Comparison of ENCODE assay signal across 14 mouse cellular contexts in the genomic region with DNA sequence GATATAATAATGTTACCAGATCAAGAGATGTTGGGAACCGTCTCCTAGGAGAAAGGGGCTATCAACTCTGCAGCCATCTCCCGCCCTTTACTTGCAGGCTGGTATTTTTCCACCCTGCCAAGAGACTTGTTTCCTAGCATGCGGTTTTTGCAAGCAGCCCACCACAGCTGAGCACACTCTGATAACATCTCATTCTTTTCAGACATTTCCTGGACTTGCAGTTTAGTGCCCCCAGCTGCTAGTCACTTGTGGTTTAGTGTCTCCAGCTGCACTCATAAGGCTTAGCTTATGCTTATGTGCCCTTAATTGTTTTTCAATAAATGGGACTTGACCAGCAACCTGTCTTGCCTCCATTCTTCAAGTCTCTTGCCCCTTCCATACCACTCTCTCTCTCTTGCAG. TPM values are rescaled to one million over a fixed set of nuclear protein-coding genes. Genes with fewer than 3 reads are reported as not detected.
DNase-seq lines count a peak whose midpoint lies in the region; ATAC-seq and TF ChIP-seq lines count a peak whose summit lies in the region.
"Had no signal": no experiment of that assay in that cellular context is flagged by ENCODE, and none has a peak within 500 bp of the region (broad histone marks: within the 10 kb centered on the region; RNA-seq: fewer than 3 reads in every experiment).

No protein-coding gene starts in this region.

- DNase-seq in gastrocnemius, postnatal 25 days = peak; percentile 9
- DNase-seq in gastrocnemius, postnatal 4 days (ENCODE audit: low spot score in 2 of 2) = no peak
- DNase-seq in spleen, postnatal 36 days (ENCODE audit: low spot score in 2 of 2) = peak; percentile 9 to 13
- no peak for DNase-seq in spleen, adult 18-20 months
- no peak for DNase-seq in left cerebral cortex, postnatal 14 days (ENCODE audit: low spot score in 2 of 2)
- no peak for DNase-seq in hindbrain, postnatal 0 days (ENCODE audit: low spot score)
- DNase-seq in cerebellum, adult 11-12 months = no peak
- DNase-seq: cerebellum, postnatal 10 days; forebrain, postnatal 0 days; heart, adult 2 months; kidney, postnatal 4 days; liver, embryonic 13.5 days had no signal

- H3K9me3 ChIP-seq in hindbrain, postnatal 0 days (ENCODE audit: low read length) = no peaks in the 10 kb centered on the region
- H3K9me3 ChIP-seq: hindbrain, embryonic 15.5 days; liver, embryonic 13.5 days had no signal

- peak; percentile 68 for ATAC-seq in megakaryocyte-erythroid progenitor cell, adult 5-6 weeks (replicated peaks; ENCODE audit: low FRiP score, low TSS enrichment, poor library complexity, severe bottlenecking)
- ATAC-seq in hindbrain, postnatal 0 days = no peak
- ATAC-seq: forebrain, postnatal 0 days had no signal

- H3K27ac ChIP-seq in hindbrain, postnatal 0 days = no peak overlapping the region
- H3K27ac ChIP-seq: heart, adult 2 months; hindbrain, embryonic 15.5 days; liver, embryonic 13.5 days had no signal

- WGBS in hindbrain, postnatal 0 days = 61% methylated on average over 3 of the region's 3 CpGs

- no peak overlapping the region for H3K4me3 ChIP-seq in hindbrain, postnatal 0 days (ENCODE audit: low read length)
- H3K4me3 ChIP-seq: heart, adult 2 months; hindbrain, embryonic 15.5 days; liver, embryonic 13.5 days had no signal

- no peaks in the 10 kb centered on the region for H3K4me1 ChIP-seq in hindbrain, postnatal 0 days (ENCODE audit: insufficient read depth, low read length)
- H3K4me1 ChIP-seq: hindbrain, embryonic 15.5 days had no signal

- intact Hi-C loops in left cerebral cortex, postnatal 14 days (cut with DNase I) = no loop called here

- no peak overlapping the region for H3K4me2 ChIP-seq in hindbrain, postnatal 0 days (ENCODE audit: low read depth, low read length)
- H3K4me2 ChIP-seq: hindbrain, embryonic 15.5 days; liver, embryonic 13.5 days had no signal

- H3K9ac ChIP-seq in hindbrain, postnatal 0 days (replicated peaks; ENCODE audit: low read length) = no peak overlapping the region
- H3K9ac ChIP-seq: forebrain, postnatal 0 days; hindbrain, embryonic 15.5 days; liver, embryonic 13.5 days had no signal

- TF ChIP-seq CTCF in hindbrain, postnatal 0 days (IDR thresholded peaks at IDR 0.05; ENCODE audit: low read depth) = no peak

- H3K27me3 ChIP-seq in hindbrain, postnatal 0 days (ENCODE audit: insufficient read depth, low read length) = no peaks in the 10 kb centered on the region
- H3K27me3 ChIP-seq: hindbrain, embryonic 15.5 days; liver, embryonic 13.5 days had no signal

- no peaks in the 10 kb centered on the region for H3K36me3 ChIP-seq in hindbrain, postnatal 0 days (ENCODE audit: insufficient read depth, low read length)
- H3K36me3 ChIP-seq: hindbrain, embryonic 15.5 days; liver, embryonic 13.5 days had no signal

RNA-seq across cellular contexts. Expression of a gene that starts 13.0 kb away (rescaled TPM):
- not detected for total RNA-seq in gastrocnemius, postnatal 25 days (2021)
- under 1 TPM; 0.21 to 0.61 TPM for total RNA-seq in gastrocnemius, postnatal 4 days (2021)
- not detected in 2 replicates for total RNA-seq in megakaryocyte-erythroid progenitor cell, adult 5-6 weeks (2014; fragmentation: Nextera tagmentation)
- total RNA-seq in megakaryocyte-erythroid progenitor cell, adult 5-6 weeks (2017) = 0.80 TPM in 1 of 2 replicates, not detected in the other
- total RNA-seq in left cerebral cortex, postnatal 14 days (2021) = under 1 TPM; 0.31 to 0.61 TPM
- 0.16 TPM in 1 of 2 replicates, not detected in the other for total RNA-seq in hindbrain, postnatal 0 days (2014; rRNA removed)
- 0.33 and 0.40 TPM in 2 replicates for polyA plus RNA-seq in hindbrain, postnatal 0 days (2015; fragmentation: Nextera tagmentation; extraction: Ambion mirVana)
- total RNA-seq: heart, adult 2 months had no signal
- polyA plus RNA-seq: heart, adult 2 months; liver, embryonic 13.5 days had no signal

RNA-seq across cellular contexts. Expression of a gene that starts 42.2 kb away (rescaled TPM):
- total RNA-seq in gastrocnemius, postnatal 25 days (2021) = 100 to 1,000 TPM; 338 to 346 TPM
- total RNA-seq in gastrocnemius, postnatal 4 days (2021) = 100 to 1,000 TPM; 756 to 819 TPM
- 2,229 and 2,448 TPM in 2 replicates for total RNA-seq in megakaryocyte-erythroid progenitor cell, adult 5-6 weeks (2014; fragmentation: Nextera tagmentation)
- 2,854 and 4,203 TPM in 2 replicates for total RNA-seq in megakaryocyte-erythroid progenitor cell, adult 5-6 weeks (2017)
- total RNA-seq in left cerebral cortex, postnatal 14 days (2021) = 100 to 1,000 TPM; 307 to 372 TPM
- total RNA-seq in hindbrain, postnatal 0 days (2014; rRNA removed) = 585 and 612 TPM in 2 replicates
- 468 and 472 TPM in 2 replicates for polyA plus RNA-seq in hindbrain, postnatal 0 days (2015; fragmentation: Nextera tagmentation; extraction: Ambion mirVana)

Comparison
In these comparisons a context has a peak if more than half of its experiments do, and no peak if none do; other contexts are left out.
1. DNase-seq: peak in gastrocnemius, postnatal 25 days (single experiment) and spleen, postnatal 36 days (2 of 2); none in gastrocnemius, postnatal 4 days (0 of 2), spleen, adult 18-20 months (0 of 2), left cerebral cortex, postnatal 14 days (0 of 2), hindbrain, postnatal 0 days (single experiment) and cerebellum, adult 11-12 months (single experiment).